Mouse (Mus musculus) CH12.LX (cell line): ENCODE measurements around the gene Ldb2. TPM values are rescaled to one million over a fixed set of nuclear protein-coding genes. Genes with fewer than 3 reads are reported as not detected.

ENCODE experiments used
- DNase-seq: peaks from one replicate; pipeline ENCODE4 v3.0.0-alpha.2; 2013; ENCODE audit errors: extremely low read depth
- H3K27ac ChIP-seq: 2 replicates; pipeline ENCODE4 v1.5.1; 2012; ENCODE audit warnings: low read depth, mild to moderate bottlenecking, control low read depth, moderate library complexity; ENCODE audit not compliant: insufficient read depth
- H3K27me3 ChIP-seq: replicated peaks from 2 replicates; pipeline ENCODE3; 2012; ENCODE audit warnings: inconsistent platforms
- H3K36me3 ChIP-seq, 2 experiments: replicated peaks in 1 of 2; 2 replicates each; pipeline versions ENCODE3 to v1.6.1; 2012; ENCODE audit warnings: inconsistent platforms in 1 of 2, low read length in 1 of 2, mild to moderate bottlenecking in 1 of 2, mixed read lengths in 1 of 2, moderate library complexity in 1 of 2; ENCODE audit not compliant: control insufficient read depth in 1 of 2, insufficient read depth in 1 of 2
- H3K4me1 ChIP-seq, 2 experiments: 2 replicates each; pipeline ENCODE4 v1.6.1; 2012; ENCODE audit warnings: inconsistent platforms in 1 of 2, moderate library complexity in 1 of 2; ENCODE audit not compliant: insufficient read depth in 2 of 2, control insufficient read depth in 1 of 2
- H3K4me2 ChIP-seq: 2 replicates; pipeline ENCODE4 v1.6.1; 2012; ENCODE audit warnings: low read depth, mild to moderate bottlenecking, control low read depth; ENCODE audit not compliant: poor library complexity, insufficient read depth, severe bottlenecking
- H3K4me3 ChIP-seq, 3 experiments: fragments of 150-350 bp in 1 of 3; sonication (generic) in 1 of 3; replicated peaks in 1 of 3; 2 replicates each; pipeline versions ENCODE3 to v1.5.1; 2011 to 2012; ENCODE audit warnings: low read depth in 2 of 3, low read length in 2 of 3, mild to moderate bottlenecking in 2 of 3, moderate library complexity in 2 of 3, control low read depth in 1 of 3, improper control_type of control experiment in 1 of 3, inconsistent platforms in 1 of 3, mixed read lengths in 1 of 3; ENCODE audit not compliant: poor library complexity in 1 of 3
- H3K79me2 ChIP-seq: replicated peaks from 2 replicates; pipeline ENCODE4 v1.6.1; 2012; ENCODE audit warnings: mild to moderate bottlenecking, moderate library complexity; ENCODE audit not compliant: control insufficient read depth, poor library complexity, insufficient read depth, severe bottlenecking; ENCODE audit errors: extremely low read depth
- H3K9ac ChIP-seq: 2 replicates; pipeline ENCODE4 v1.6.1; 2012; ENCODE audit warnings: low read depth, mild to moderate bottlenecking, control low read depth, moderate library complexity; ENCODE audit not compliant: insufficient read depth
- H3K9me3 ChIP-seq: replicated peaks from 2 replicates; pipeline ENCODE3; 2012; ENCODE audit warnings: low read length, inconsistent platforms, mixed read lengths
- CHD1 ChIP-seq: IDR thresholded peaks from 2 replicates; pipeline ENCODE4 v1.6.1; 2012; ENCODE audit warnings: low read depth, low read length, improper control_type of control experiment, inconsistent platforms
- CHD2 ChIP-seq: IDR thresholded peaks from 2 replicates; pipeline ENCODE4 v1.6.1; 2011; ENCODE audit warnings: low read length, improper control_type of control experiment
- CTCF ChIP-seq, 2 experiments: IDR thresholded peaks in 1 of 2; conservative IDR thresholded peaks in 1 of 2; 2 replicates each; pipeline ENCODE4 v1.5.1; 2011 to 2012; ENCODE audit warnings: low read depth in 2 of 2, low read length in 2 of 2, improper control_type of control experiment in 1 of 2, inconsistent platforms in 1 of 2, mild to moderate bottlenecking in 1 of 2, moderate library complexity in 1 of 2
- E2F4 ChIP-seq: IDR thresholded peaks from 2 replicates; pipeline ENCODE4 v1.6.1; 2011; ENCODE audit warnings: low read depth, low read length, improper control_type of control experiment; ENCODE audit not compliant: insufficient replicate concordance
- IRF4 ChIP-seq: IDR thresholded peaks from 2 replicates; pipeline ENCODE4 v1.6.1; 2014; ENCODE audit warnings: low read depth, mild to moderate bottlenecking, inconsistent platforms, low read length, improper control_type of control experiment
- JUN ChIP-seq: IDR thresholded peaks from 2 replicates; pipeline ENCODE4 v1.6.1; 2011; ENCODE audit warnings: low read depth, mild to moderate bottlenecking, low read length, improper control_type of control experiment, moderate library complexity; ENCODE audit not compliant: insufficient read depth
- JUND ChIP-seq: conservative IDR thresholded peaks from 2 replicates; pipeline ENCODE4 v1.6.1; 2011; ENCODE audit warnings: low read depth, low read length, improper control_type of control experiment
- KAT2A ChIP-seq: IDR thresholded peaks from 2 replicates; pipeline ENCODE4 v1.6.1; 2012; ENCODE audit warnings: low read length, improper control_type of control experiment, inconsistent platforms; ENCODE audit not compliant: insufficient replicate concordance
- MAFK ChIP-seq: IDR thresholded peaks from 2 replicates; pipeline ENCODE4 v1.6.1; 2011; ENCODE audit warnings: low read length, improper control_type of control experiment; ENCODE audit not compliant: insufficient replicate concordance
- MAX ChIP-seq: IDR thresholded peaks from 2 replicates; pipeline ENCODE4 v1.6.1; 2011; ENCODE audit warnings: low read length, improper control_type of control experiment
- MAZ ChIP-seq: IDR thresholded peaks from 2 replicates; pipeline ENCODE4 v1.6.1; 2012; ENCODE audit warnings: low read depth, mild to moderate bottlenecking, inconsistent platforms, low read length, improper control_type of control experiment, moderate library complexity
- MEF2A ChIP-seq: IDR thresholded peaks from 2 replicates; pipeline ENCODE4 v1.6.1; 2014; ENCODE audit warnings: low read depth, mild to moderate bottlenecking, inconsistent platforms, low read length, improper control_type of control experiment, borderline replicate concordance
- MXI1 ChIP-seq: IDR thresholded peaks from 2 replicates; pipeline ENCODE4 v1.6.1; 2011; ENCODE audit warnings: mild to moderate bottlenecking, low read depth, low read length, improper control_type of control experiment
- MYC ChIP-seq: IDR thresholded peaks from 2 replicates; pipeline ENCODE4 v1.6.1; 2011; ENCODE audit warnings: low read depth, mild to moderate bottlenecking, improper control_type of control experiment, low read length
- NELFE ChIP-seq: IDR thresholded peaks from 2 replicates; pipeline ENCODE4 v1.6.1; 2011; ENCODE audit warnings: low read depth, low read length, improper control_type of control experiment
- RAD21 ChIP-seq: IDR thresholded peaks from 2 replicates; pipeline ENCODE4 v1.6.1; 2011; ENCODE audit warnings: low read depth, mild to moderate bottlenecking, low read length, improper control_type of control experiment, moderate library complexity
- SIN3A ChIP-seq: IDR thresholded peaks from 2 replicates; pipeline ENCODE4 v1.6.1; 2012; ENCODE audit warnings: low read length, improper control_type of control experiment, inconsistent platforms
- SMC3 ChIP-seq: IDR thresholded peaks from 2 replicates; pipeline ENCODE4 v1.6.1; 2011; ENCODE audit warnings: low read depth, low read length, improper control_type of control experiment
- UBTF ChIP-seq: IDR thresholded peaks from 2 replicates; pipeline ENCODE4 v1.6.1; 2012; ENCODE audit warnings: low read depth, mild to moderate bottlenecking, inconsistent platforms, low read length, improper control_type of control experiment, moderate library complexity
- USF2 ChIP-seq: conservative IDR thresholded peaks from 2 replicates; pipeline ENCODE4 v1.6.1; 2011; ENCODE audit warnings: low read depth, low read length, improper control_type of control experiment
- ZC3H11A ChIP-seq: IDR thresholded peaks from 2 replicates; pipeline ENCODE4 v1.6.1; 2012; ENCODE audit warnings: low read depth, mild to moderate bottlenecking, inconsistent platforms, low read length, improper control_type of control experiment
- ZKSCAN1 ChIP-seq: IDR thresholded peaks from 2 replicates; pipeline ENCODE4 v1.6.1; 2012; ENCODE audit warnings: low read depth, inconsistent platforms, low read length, improper control_type of control experiment, borderline replicate concordance
- ZNF384 ChIP-seq: IDR thresholded peaks from 2 replicates; pipeline ENCODE4 v1.6.1; 2012; ENCODE audit warnings: low read depth, low read length, improper control_type of control experiment, inconsistent platforms
- dilution Hi-C: fragments of 300-500 bp; cut with MboI; formaldehyde crosslinking; loops from 2 replicates; pipeline ENCODE4 v1.14.3; 2020; ENCODE audit warnings: low sequenced_read_pairs; ENCODE audit not compliant: extremely low pct_unique_long_range_greater_than_20kb, extremely low pct_ligation_motif_present
- in situ Hi-C: fragments of 300-500 bp; cut with MboI; formaldehyde crosslinking; loops from 3 replicates; pipeline ENCODE4 v1.14.3; 2019; ENCODE audit warnings: low sequenced_read_pairs, low pct_ligation_motif_present, low pct_unique_long_range_greater_than_20kb, mixed read lengths
- polyA plus RNA-seq: library from polyadenylated mRNA; unstranded; fragments of >175 nt; gene quantifications from 2 replicates; pipeline ENCODE4 v1.2.1, GENCODE M21; 2012; ENCODE audit warnings: low read depth; ENCODE audit not compliant: insufficient read length
- total RNA-seq, 2 experiments: library from RNA; depleted of rRNA; stranded (reverse); fragments of 300-350 nt in 1 of 2; fragments of >200 nt in 1 of 2; gene quantifications; 2 replicates each; pipeline ENCODE4 v1.2.3; 2012 to 2014

Ldb2 gene
- total and polyA plus RNA-seq, 3 experiments, result not detected

DNA sequence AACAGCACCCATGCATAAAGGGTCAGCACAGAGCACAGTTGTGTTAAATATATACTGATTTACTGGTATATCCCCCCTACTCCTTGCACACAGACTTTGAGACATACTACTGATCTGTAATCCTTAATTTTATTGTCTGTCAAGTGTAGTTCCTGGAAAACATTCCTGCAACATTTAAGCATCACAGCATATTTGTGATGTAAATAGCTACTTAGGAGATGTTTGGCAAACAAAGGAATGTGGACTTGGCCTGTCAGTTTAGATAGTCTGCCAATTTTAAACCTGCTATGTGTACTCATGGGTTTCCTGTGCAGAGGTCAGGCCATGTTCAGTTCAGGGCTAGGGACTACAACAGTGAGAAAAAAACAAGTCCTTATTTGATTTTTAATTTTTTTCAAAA is 246.3 kb downstream of the Ldb2 start:
- Histone ChIP-seq H3K4me2 (no peak overlapping the region), H3K79me2 (no peaks in the 10 kb centered on the region), H3K9ac (no peak overlapping the region), H3K27me3 (no peaks in the 10 kb centered on the region), H3K27ac (no peak overlapping the region), H3K4me3 (no peak overlapping the region), H3K4me1 (no peaks in the 10 kb centered on the region), H3K36me3 (no peaks in the 10 kb centered on the region), H3K9me3 (no peaks in the 10 kb centered on the region)
- TF ChIP-seq JUND (no peak), E2F4 (no peak), MAZ (no peak), USF2 (no peak), NELFE (no peak), CTCF (conservative IDR thresholded peaks at IDR 0.05 in 1 of 2, IDR thresholded peaks at IDR 0.05 in 1 of 2; ENCODE audit: low read depth in 2 of 2, low read length in 2 of 2) (no peak), SMC3 (no peak), MAFK (no peak), ZNF384 (no peak), MYC (no peak), ZKSCAN1 (no peak), UBTF (no peak), IRF4 (no peak), MAX (no peak), CHD2 (no peak), CHD1 (no peak), MEF2A (no peak), JUN (no peak)
- in situ Hi-C loops, result no loop called here
- dilution Hi-C loops, result no loop called here
- DNase-seq, result no peak

DNA sequence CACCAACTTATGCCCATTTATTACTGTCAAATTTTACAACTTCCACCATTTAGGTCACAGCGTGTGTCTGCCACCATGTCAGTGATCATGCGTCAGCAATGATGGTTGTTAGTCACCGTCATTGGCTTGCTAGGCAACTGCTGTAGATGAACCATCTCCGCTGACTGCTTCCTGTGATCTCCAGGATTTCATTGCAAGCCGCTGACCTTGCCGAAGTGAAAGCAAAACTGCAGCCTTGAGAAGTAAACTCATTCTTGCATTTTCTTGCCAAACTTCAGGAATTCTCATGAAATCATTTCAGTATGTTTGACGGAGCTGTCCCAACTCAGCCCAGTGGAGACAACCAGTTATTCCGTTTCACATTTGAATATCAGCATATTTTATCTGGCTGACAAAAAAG is 247.4 kb downstream of the Ldb2 start:
- H3K4me1 ChIP-seq, result no peaks in the 10 kb centered on the region
- dilution Hi-C loops (no loop called here), in situ Hi-C loops (no loop called here)
- no peaks in the 10 kb centered on the region for H3K36me3 ChIP-seq
- TF ChIP-seq MXI1 (no peak), E2F4 (no peak), RAD21 (no peak), ZC3H11A (no peak), CTCF (conservative IDR thresholded peaks at IDR 0.05 in 1 of 2, IDR thresholded peaks at IDR 0.05 in 1 of 2; ENCODE audit: low read depth in 2 of 2, low read length in 2 of 2) (no peak), SIN3A (no peak), KAT2A (no peak)
- no peaks in the 10 kb centered on the region for H3K9me3 ChIP-seq
- H3K4me2 ChIP-seq, result peak overlapping the region; percentile 26
- no peaks in the 10 kb centered on the region for H3K27me3 ChIP-seq
- H3K9ac ChIP-seq, result no peak overlapping the region
- no peak overlapping the region for H3K4me3 ChIP-seq
- no peak overlapping the region for H3K27ac ChIP-seq
- H3K79me2 ChIP-seq, result no peaks in the 10 kb centered on the region
- no peak for DNase-seq
